Mouse (Mus musculus) limb, embryonic 13.5 days (tissue): ENCODE data around the gene Cdc42ep1. TPM values are rescaled to one million over a fixed set of nuclear protein-coding genes. Genes with fewer than 3 reads are reported as not detected.
A peak's percentile ranks its signal among the peaks of the same experiment; 100 is the strongest.
"Not testable (repeated sequence)": the region's sequence is repeated elsewhere in the genome, so short reads cannot be mapped to it uniquely, and the experiment has no call there.

Experiments used
- ATAC-seq: fragments of 200-750 bp; cut with Nextera tagmentation; 2 replicates; pipeline ENCODE4 v1.8.0; 2017; ENCODE audit warnings: low read depth, moderate number of reproducible peaks, moderate TSS enrichment; ENCODE audit not compliant: low FRiP score
- H3K27ac ChIP-seq: fragments of 300-500 bp; sonication (generic); 2 replicates; pipeline ENCODE4 v1.5.1; 2015; ENCODE audit warnings: inconsistent platforms, mild to moderate bottlenecking, moderate library complexity
- H3K27me3 ChIP-seq: fragments of 300-500 bp; sonication (generic); 2 replicates; pipeline ENCODE4 v1.6.1; 2015; ENCODE audit warnings: mild to moderate bottlenecking, inconsistent platforms
- H3K36me3 ChIP-seq: fragments of 300-500 bp; sonication (generic); 2 replicates; pipeline ENCODE4 v1.6.1; 2015; ENCODE audit warnings: inconsistent platforms, mild to moderate bottlenecking, moderate library complexity
- H3K4me1 ChIP-seq: fragments of 300-500 bp; sonication (generic); 2 replicates; pipeline ENCODE4 v1.6.1; 2015; ENCODE audit warnings: inconsistent platforms
- H3K4me2 ChIP-seq: fragments of 300-500 bp; sonication (generic); replicated peaks from 2 replicates; pipeline ENCODE4 v1.6.1; 2015; ENCODE audit warnings: inconsistent platforms, mild to moderate bottlenecking, moderate library complexity
- H3K4me3 ChIP-seq: fragments of 300-500 bp; sonication (generic); 2 replicates; pipeline ENCODE4 v1.5.1; 2015; ENCODE audit warnings: moderate library complexity, mild to moderate bottlenecking, inconsistent platforms
- H3K9ac ChIP-seq: fragments of 300-500 bp; sonication (generic); 2 replicates; pipeline ENCODE4 v1.6.1; 2015; ENCODE audit warnings: mild to moderate bottlenecking, inconsistent platforms
- H3K9me3 ChIP-seq: fragments of 300-500 bp; sonication (generic); 2 replicates; pipeline ENCODE4 v1.6.1; 2016; ENCODE audit warnings: inconsistent platforms
- WGBS: fragments of 180-500 bp; shearing (Covaris S2); methylation state at CpG from one replicate; pipeline ENCODE4 v1.1.7; 2015; 5-methylcytosine and 5-hydroxymethylcytosine counted together
- polyA plus RNA-seq: library from polyadenylated mRNA; unstranded; fragments of >200 nt; fragmentation: Nextera tagmentation; extraction: Ambion mirVana; gene quantifications from 2 replicates; pipeline ENCODE4 v1.2.1, GENCODE M21; 2015

The Cdc42ep1 gene
- polyA plus RNA-seq, 1 experiment from 2014 or later, result 19.1 TPM

DNA sequence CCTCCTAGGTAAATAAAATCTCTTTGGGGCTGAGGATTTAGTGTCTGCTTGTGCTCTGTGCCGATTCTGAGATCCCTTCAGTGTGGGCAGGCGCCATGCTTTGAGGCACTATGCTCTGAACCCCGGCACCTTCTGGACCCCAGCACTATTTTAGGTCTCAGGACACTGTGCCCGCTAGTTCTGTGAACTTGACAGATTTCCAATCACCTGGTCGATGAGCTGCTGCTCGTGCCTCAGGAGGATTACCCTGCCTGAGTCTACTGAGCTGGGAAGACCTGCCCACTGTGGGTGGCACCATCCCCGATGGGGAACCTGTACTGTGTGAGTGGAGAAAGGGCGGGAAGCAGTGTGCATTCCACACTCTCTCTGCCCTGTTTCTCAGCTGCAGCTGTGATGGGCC, 32.6 kb downstream of the Cdc42ep1 start:
- no peak for ATAC-seq
- 78% methylated on average over 8 of the region's 8 CpGs for WGBS
- Histone ChIP-seq H3K27ac (no peak overlapping the region), H3K9me3 (no peaks in the 10 kb centered on the region), H3K4me3 (no peak overlapping the region), H3K4me1 (peaks cover 38% of the 10 kb centered on the region), H3K27me3 (no peaks in the 10 kb centered on the region), H3K9ac (no peak overlapping the region; the same call in 1 of the 2 replicates), H3K36me3 (no peaks in the 10 kb centered on the region; the same call in 1 of the 2 replicates), H3K4me2 (no peak overlapping the region)

- H3K27me3 ChIP-seq, result no peaks in the 10 kb centered on the region
- 83% methylated on average over 5 of the region's 5 CpGs for WGBS
- H3K36me3 ChIP-seq, result peaks cover 5% of the 10 kb centered on the region; the same call in 1 of the 2 replicates
- peaks cover 38% of the 10 kb centered on the region for H3K4me1 ChIP-seq
- peak overlapping the region; percentile 91 for H3K4me2 ChIP-seq
- peak overlapping the region; percentile 70; the same call in 1 of the 2 replicates for H3K4me3 ChIP-seq
- H3K27ac ChIP-seq, result peak overlapping the region; percentile 98
- no peak for ATAC-seq
- no peaks in the 10 kb centered on the region for H3K9me3 ChIP-seq
- no peak overlapping the region for H3K9ac ChIP-seq
Measured at GRCm38 (mm10) chr15:78875537-78875936, 33.1 kb downstream of the Cdc42ep1 start.

- Histone ChIP-seq H3K27ac (peak overlapping the region; percentile 98), H3K4me1 (peaks cover 38% of the 10 kb centered on the region), H3K4me3 (peak overlapping the region; percentile 70), H3K9ac (peak overlapping the region; percentile 89), H3K36me3 (peaks cover 13% of the 10 kb centered on the region; the same call in 1 of the 2 replicates), H3K27me3 (no peaks in the 10 kb centered on the region), H3K4me2 (peak overlapping the region; percentile 91), H3K9me3 (no peaks in the 10 kb centered on the region)
- peak; percentile 16; the same call in 1 of the 2 replicates for ATAC-seq
- 4% methylated on average over 17 of the region's 17 CpGs for WGBS
Measured at GRCm38 (mm10) chr15:78876258-78876696, 33.9 kb downstream of the Cdc42ep1 start.

GRCm38 (mm10) chr15:78876991-78877809, 34.8 kb downstream of the Cdc42ep1 start, which contains the start of gene Gga1:
Gga1 (plus strand) TSS chr15:78877190.
- peak; percentile 89 for ATAC-seq
- WGBS, result under 1% methylated on average over 78 of the region's 95 CpGs
- H3K27me3 ChIP-seq, result no peaks in the 10 kb centered on the region
- H3K27ac ChIP-seq, result peak within 1 kb of the TSS; percentile 98
- H3K4me1 ChIP-seq, result peaks cover 38% of the 10 kb centered on the region
- peak within 1 kb of the TSS; percentile 89 for H3K9ac ChIP-seq
- no peaks in the 10 kb centered on the region for H3K9me3 ChIP-seq
- H3K4me3 ChIP-seq, result peak within 1 kb of the TSS; percentile 70
- H3K4me2 ChIP-seq, result peak within 1 kb of the TSS; percentile 91
- H3K36me3 ChIP-seq, result peaks cover 22% of the 10 kb centered on the region

DNA sequence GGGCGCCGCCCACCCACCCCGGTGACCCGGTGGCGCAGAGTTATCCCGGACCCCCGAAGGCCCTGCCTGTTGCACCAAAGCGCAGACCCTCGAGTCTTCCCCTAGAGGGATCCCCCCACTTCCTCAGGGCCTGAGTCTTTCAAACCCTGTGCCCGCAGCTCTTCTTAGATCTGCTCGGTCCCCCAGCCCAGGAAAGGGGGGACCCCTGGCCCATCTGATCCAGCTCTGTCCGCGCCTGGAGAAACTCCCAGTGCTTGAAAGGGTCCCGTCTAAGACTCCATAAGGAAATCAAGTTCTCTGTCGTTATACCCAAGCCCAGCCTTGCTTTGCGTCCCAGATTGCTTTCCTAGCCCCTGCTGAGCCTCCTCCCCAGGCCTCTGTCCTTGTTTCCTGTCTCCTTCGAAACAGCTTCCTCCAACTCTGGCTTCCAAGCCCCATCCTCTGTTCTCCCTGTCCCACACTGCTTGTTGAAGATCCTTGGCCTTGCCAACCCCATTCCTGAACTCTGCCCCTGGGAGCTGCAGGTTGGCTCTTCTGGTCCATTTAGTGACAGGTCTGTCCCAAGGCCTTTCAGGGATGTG, 35.5 kb downstream of the Cdc42ep1 start:
- Histone ChIP-seq H3K4me2 (peak overlapping the region; percentile 91), H3K4me1 (peaks cover 38% of the 10 kb centered on the region), H3K27me3 (no peaks in the 10 kb centered on the region), H3K9me3 (no peaks in the 10 kb centered on the region), H3K36me3 (peaks cover 29% of the 10 kb centered on the region), H3K27ac (peak overlapping the region; percentile 98), H3K9ac (peak overlapping the region; percentile 89), H3K4me3 (peak overlapping the region; percentile 70)
- ATAC-seq, result no peak
- WGBS, result under 1% methylated on average over 15 of the region's 17 CpGs

GRCm38 (mm10) chr15:78878792-78879516, 36.5 kb downstream of the Cdc42ep1 start:
- Histone ChIP-seq H3K9ac (0 out of 2 replicates have a peak overlapping the region, but pooled peaks have one; percentile 32), H3K4me1 (peaks cover 36% of the 10 kb centered on the region), H3K4me2 (peak overlapping the region; percentile 91), H3K4me3 (peak overlapping the region; percentile 70; the same call in 1 of the 2 replicates), H3K36me3 (peaks cover 39% of the 10 kb centered on the region), H3K27ac (peak overlapping the region; percentile 16; the same call in 1 of the 2 replicates)
- not testable (repeated sequence) for ATAC-seq, H3K9me3 ChIP-seq, H3K27me3 ChIP-seq
- 42% methylated on average over 7 of the region's 7 CpGs for WGBS

DNA sequence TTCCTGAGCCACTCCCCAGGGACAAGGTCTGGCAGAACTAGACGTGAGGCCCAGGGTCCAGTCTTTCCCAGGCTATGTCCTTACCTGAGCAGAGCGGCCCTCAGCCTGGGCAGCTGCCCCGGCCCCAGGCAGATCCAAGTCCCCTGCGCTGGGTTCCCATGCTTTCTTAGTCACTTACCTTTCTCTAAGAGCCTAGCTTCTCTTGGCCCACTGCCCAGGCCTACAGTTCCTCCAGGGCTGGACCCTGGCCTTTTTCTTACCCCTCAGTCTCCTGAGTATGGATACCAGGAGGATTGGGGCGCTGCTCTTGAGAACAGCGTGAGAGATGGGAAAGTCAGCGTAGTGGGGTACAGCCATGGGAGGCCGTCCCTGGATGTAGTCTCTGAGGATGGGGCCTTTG, 38.0 kb downstream of the Cdc42ep1 start:
- ATAC-seq, result no peak
- WGBS, result 90% methylated on average over 8 of the region's 8 CpGs
- Histone ChIP-seq H3K4me2 (no peak overlapping the region), H3K36me3 (peaks cover 52% of the 10 kb centered on the region), H3K27me3 (no peaks in the 10 kb centered on the region), H3K9ac (peak overlapping the region; percentile 43), H3K27ac (no peak overlapping the region), H3K4me1 (peaks cover 30% of the 10 kb centered on the region), H3K9me3 (no peaks in the 10 kb centered on the region), H3K4me3 (no peak overlapping the region)

DNA sequence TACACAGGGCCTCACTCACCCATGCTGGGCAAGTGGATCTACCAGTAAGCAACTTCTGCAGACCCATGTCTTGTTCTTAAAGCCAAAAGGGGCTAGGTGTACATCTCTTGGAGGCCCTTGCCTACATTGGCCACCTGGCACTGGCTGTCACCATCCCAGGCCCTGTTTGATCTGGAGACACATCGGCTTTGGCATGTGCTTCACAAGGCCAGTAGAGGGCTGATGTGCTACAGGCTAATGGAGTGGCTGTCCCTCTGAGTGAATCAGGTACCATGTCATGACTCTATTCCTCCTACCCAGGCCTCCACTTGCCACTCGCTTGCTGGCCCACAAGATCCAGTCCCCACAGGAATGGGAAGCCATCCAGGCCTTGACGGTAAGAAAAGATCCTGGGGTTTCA, 39.4 kb downstream of the Cdc42ep1 start:
- no peaks in the 10 kb centered on the region for H3K27me3 ChIP-seq
- H3K4me3 ChIP-seq, result no peak overlapping the region
- peaks cover 17% of the 10 kb centered on the region for H3K4me1 ChIP-seq
- 82% methylated on average over 3 of the region's 3 CpGs for WGBS
- H3K36me3 ChIP-seq, result peaks cover 66% of the 10 kb centered on the region
- no peak overlapping the region for H3K4me2 ChIP-seq
- no peak overlapping the region for H3K9ac ChIP-seq
- ATAC-seq, result no peak
- no peak overlapping the region for H3K27ac ChIP-seq
- H3K9me3 ChIP-seq, result no peaks in the 10 kb centered on the region

- 39% methylated on average over 13 of the region's 13 CpGs for WGBS
- H3K4me2 ChIP-seq, result no peak overlapping the region
- peaks cover 12% of the 10 kb centered on the region; the same call in 1 of the 2 replicates for H3K4me1 ChIP-seq
- H3K27me3 ChIP-seq, result no peaks in the 10 kb centered on the region
- H3K27ac ChIP-seq, result no peak overlapping the region
- H3K9ac ChIP-seq, result peak overlapping the region; percentile 32; the same call in 1 of the 2 replicates
- H3K9me3 ChIP-seq, result no peaks in the 10 kb centered on the region
- H3K4me3 ChIP-seq, result no peak overlapping the region
- no peak for ATAC-seq
- peaks cover 93% of the 10 kb centered on the region for H3K36me3 ChIP-seq
Measured at GRCm38 (mm10) chr15:78889401-78889853, 47.0 kb downstream of the Cdc42ep1 start.

- H3K4me3 ChIP-seq, result no peak overlapping the region
- peaks cover 78% of the 10 kb centered on the region for H3K36me3 ChIP-seq
- peak overlapping the region; percentile 31; the same call in 1 of the 2 replicates for H3K9ac ChIP-seq
- ATAC-seq, result no peak
- no peaks in the 10 kb centered on the region for H3K9me3 ChIP-seq
- WGBS, result 43% methylated on average over 7 of the region's 7 CpGs
- no peaks in the 10 kb centered on the region for H3K27me3 ChIP-seq
- no peak overlapping the region for H3K27ac ChIP-seq
- H3K4me2 ChIP-seq, result no peak overlapping the region
- peaks cover 23% of the 10 kb centered on the region for H3K4me1 ChIP-seq
Measured at GRCm38 (mm10) chr15:78892440-78892839, 50.0 kb downstream of the Cdc42ep1 start.

DNA sequence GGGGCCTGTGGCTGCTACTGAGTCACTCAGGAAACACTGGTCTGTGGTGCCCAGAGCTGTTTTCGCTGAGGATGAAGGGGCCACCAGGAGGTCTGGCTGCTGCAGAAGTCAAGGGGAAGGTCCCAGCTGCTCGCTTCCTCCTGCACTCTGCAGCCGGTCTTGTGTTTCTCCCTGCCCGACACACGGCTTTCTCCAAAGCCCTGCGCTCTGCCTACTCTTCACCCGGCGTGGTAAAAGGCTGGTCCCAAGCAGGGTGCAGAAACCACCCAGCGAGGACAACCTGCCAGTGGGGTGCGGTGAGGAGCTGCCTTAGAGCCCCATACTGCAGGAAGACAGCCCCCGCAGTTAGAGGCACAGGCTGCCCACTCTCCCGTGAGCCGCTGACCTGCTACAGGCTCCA, 52.3 kb downstream of the Cdc42ep1 start:
- WGBS, result 74% methylated on average over 13 of the region's 13 CpGs
- Histone ChIP-seq H3K27me3 (no peaks in the 10 kb centered on the region), H3K9ac (peak overlapping the region; percentile 31; the same call in 1 of the 2 replicates), H3K9me3 (no peaks in the 10 kb centered on the region), H3K4me1 (peaks cover 41% of the 10 kb centered on the region), H3K4me2 (0 out of 2 replicates have a peak overlapping the region, but pooled peaks have one; percentile 3), H3K4me3 (no peak overlapping the region), H3K27ac (peak overlapping the region; percentile 44; the same call in 1 of the 2 replicates), H3K36me3 (peaks cover 58% of the 10 kb centered on the region)
- ATAC-seq, result no peak
